Mouse (Mus musculus) CD4-positive, CD25-positive, alpha-beta regulatory T cell, adult 2 months (primary cell): Measurements from ENCODE around the gene Ezh1.

ENCODE experiments used
- DNase-seq: peaks from one replicate; pipeline ENCODE4 v3.0.0-alpha.2; 2012; ENCODE audit warnings: low read depth, low spot score

The Ezh1 gene

DNA sequence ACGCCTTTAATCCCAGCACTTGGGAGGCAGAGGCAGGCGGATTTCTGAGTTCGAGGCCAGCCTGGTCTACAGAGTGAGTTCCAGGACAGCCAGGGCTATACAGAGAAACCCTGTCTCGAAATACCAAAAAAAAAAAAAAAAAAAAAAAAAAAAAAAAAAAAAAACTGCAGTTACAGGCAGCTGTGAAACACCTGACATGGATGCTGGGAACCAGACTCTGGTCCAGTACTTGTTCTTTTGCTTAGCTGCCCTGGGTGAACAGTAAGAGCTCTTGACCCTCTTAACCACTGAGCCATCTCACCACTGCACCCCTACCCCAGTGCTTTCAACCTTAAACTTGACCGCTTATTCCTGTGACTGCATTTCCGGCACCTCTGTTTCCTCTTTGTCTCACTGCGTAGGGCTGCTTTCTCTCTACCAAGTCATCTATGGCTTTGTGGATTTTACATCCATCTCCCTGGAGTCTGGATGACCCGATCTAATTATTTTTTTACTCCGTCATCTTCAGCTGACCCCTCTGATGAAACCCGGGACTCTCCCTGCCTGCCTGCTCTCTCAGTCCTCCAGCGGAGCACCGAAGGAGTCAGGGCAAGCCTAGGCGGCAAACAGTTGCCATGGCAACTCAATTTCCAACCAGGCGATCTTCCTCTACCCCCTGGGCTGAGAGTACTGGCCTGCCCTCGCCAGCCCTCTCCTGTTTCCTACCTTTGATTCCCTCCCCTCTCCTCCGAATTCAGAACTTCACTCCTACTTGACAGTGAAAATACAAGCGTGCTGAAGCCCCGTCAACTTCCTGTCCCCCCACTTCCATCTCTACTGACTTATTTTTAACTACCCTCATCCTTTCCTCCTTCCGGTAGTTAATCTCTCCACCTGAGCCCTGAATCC is 82.7 kb downstream of the Ezh1 start:
- DNase-seq: peak; percentile 75

DNA sequence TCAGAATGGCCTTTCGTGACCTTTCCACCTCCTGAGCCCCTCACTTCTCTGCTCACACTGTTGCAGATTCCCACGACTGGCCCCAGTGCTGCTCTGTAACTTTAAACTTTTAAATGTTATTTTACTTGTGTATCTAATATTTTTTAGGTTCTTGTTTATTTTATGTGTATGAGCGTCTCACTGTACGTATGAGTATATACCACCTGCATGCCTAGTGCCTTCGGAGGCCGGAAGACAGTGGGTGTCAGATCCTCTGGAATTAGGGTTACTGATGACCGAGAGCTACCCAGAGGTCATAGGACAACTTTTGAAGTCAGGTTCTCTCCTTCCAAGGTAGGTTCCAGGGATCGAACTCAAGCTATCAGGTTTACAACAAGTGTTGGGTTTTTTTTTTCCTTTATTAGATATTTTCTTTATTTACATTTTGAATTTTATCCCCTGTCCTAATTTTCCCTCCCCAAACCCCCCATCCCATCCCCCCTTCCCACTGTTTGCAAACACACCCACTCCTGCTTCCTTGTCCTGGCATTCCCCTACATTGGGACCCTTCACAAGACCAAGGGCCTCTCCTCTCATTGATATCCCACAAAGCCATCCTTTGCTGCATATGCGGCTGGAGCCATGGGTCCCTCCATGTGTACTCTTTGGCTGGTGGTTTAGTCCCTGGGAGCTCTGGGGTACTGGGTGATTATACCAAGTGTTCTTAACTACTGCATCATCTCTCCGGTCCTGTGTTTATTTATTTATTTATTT is 83.9 kb downstream of the Ezh1 start:
- no peak for DNase-seq
